Mouse (Mus musculus): Measurements from ENCODE around the gene Arpp21. TPM values are rescaled to one million over a fixed set of nuclear protein-coding genes. Genes with fewer than 3 reads are reported as not detected.

Arpp21 gene
- 100 to 1,000 TPM; 639 to 745 (median 708) TPM for total RNA-seq (2022)

GRCm38 (mm10) chr9:112235696-112236397, at the start of gene Arpp21:
TSS of gene Arpp21 (minus strand) at chr9:112235938.
- no peak for DNase-seq (ENCODE audit: low spot score in 2 of 2)

- peak in 1 of 2 experiments; percentile 30 for DNase-seq (ENCODE audit: low spot score in 2 of 2)
Measured at GRCm38 (mm10) chr9:112272426-112272969, 36.8 kb upstream of the Arpp21 start.

GRCm38 (mm10) chr9:112264982-112265641, 29.4 kb upstream of the Arpp21 start:
- no peak for DNase-seq (ENCODE audit: low spot score in 2 of 2)

- DNase-seq (ENCODE audit: low spot score in 2 of 2), result peak; percentile 28 to 75
Measured at GRCm38 (mm10) chr9:112261986-112262901, 26.5 kb upstream of the Arpp21 start.

GRCm38 (mm10) chr9:112261556-112261955, 25.8 kb upstream of the Arpp21 start:
- DNase-seq (ENCODE audit: low spot score in 2 of 2), result no peak

GRCm38 (mm10) chr9:112260696-112261095, 25.0 kb upstream of the Arpp21 start:
- no peak for DNase-seq (ENCODE audit: low spot score in 2 of 2)

- no peak for DNase-seq (ENCODE audit: low spot score in 2 of 2)
Measured at GRCm38 (mm10) chr9:112258560-112258959, 22.8 kb upstream of the Arpp21 start.

GRCm38 (mm10) chr9:112255971-112256370, 20.2 kb upstream of the Arpp21 start:
- DNase-seq (ENCODE audit: low spot score in 2 of 2), result no peak

- no peak for DNase-seq (ENCODE audit: low spot score in 2 of 2)
Measured at GRCm38 (mm10) chr9:112253730-112254129, 18.0 kb upstream of the Arpp21 start.

GRCm38 (mm10) chr9:112251857-112252256, 16.1 kb upstream of the Arpp21 start:
- DNase-seq (ENCODE audit: low spot score in 2 of 2), result no peak

- no peak for DNase-seq (ENCODE audit: low spot score in 2 of 2)
Measured at GRCm38 (mm10) chr9:112251339-112251738, 15.6 kb upstream of the Arpp21 start.

- DNase-seq (ENCODE audit: low spot score in 2 of 2), result no peak
Measured at GRCm38 (mm10) chr9:112249753-112250152, 14.0 kb upstream of the Arpp21 start.

- no peak for DNase-seq (ENCODE audit: low spot score in 2 of 2)
Measured at GRCm38 (mm10) chr9:112247183-112247582, 11.4 kb upstream of the Arpp21 start.

GRCm38 (mm10) chr9:112238168-112238567, 2.4 kb upstream of the Arpp21 start:
- no peak for DNase-seq (ENCODE audit: low spot score in 2 of 2)

- no peak for DNase-seq (ENCODE audit: low spot score in 2 of 2)
Measured at GRCm38 (mm10) chr9:112236551-112236950, 813 bp upstream of the Arpp21 start.

- peak; percentile 66 to 74 for DNase-seq (ENCODE audit: low spot score in 2 of 2)
Measured at GRCm38 (mm10) chr9:112235041-112235695, 570 bp downstream of the Arpp21 start.

GRCm38 (mm10) chr9:112234505-112235024, 1.2 kb downstream of the Arpp21 start:
- DNase-seq (ENCODE audit: low spot score in 2 of 2), result no peak

GRCm38 (mm10) chr9:112233822-112234504, 1.8 kb downstream of the Arpp21 start:
- no peak for DNase-seq (ENCODE audit: low spot score in 2 of 2)

GRCm38 (mm10) chr9:112233378-112233777, 2.4 kb downstream of the Arpp21 start:
- no peak for DNase-seq (ENCODE audit: low spot score in 2 of 2)

GRCm38 (mm10) chr9:112231935-112232575, 3.7 kb downstream of the Arpp21 start:
- no peak for DNase-seq (ENCODE audit: low spot score in 2 of 2)
